Mouse (Mus musculus): ENCODE measurements around the gene Rnf8.
A peak's percentile ranks its signal among the peaks of the same experiment; 100 is the strongest.

Gene Rnf8

GRCm38 (mm10) chr17:29627285-29627684, 12.7 kb downstream of the Rnf8 start:
- no peak for DNase-seq (ENCODE audit: low spot score)

- no peak for DNase-seq (ENCODE audit: low spot score)
These were observed 14.4 kb downstream of the Rnf8 start for GRCm38 (mm10) chr17:29628946-29629345.

DNA sequence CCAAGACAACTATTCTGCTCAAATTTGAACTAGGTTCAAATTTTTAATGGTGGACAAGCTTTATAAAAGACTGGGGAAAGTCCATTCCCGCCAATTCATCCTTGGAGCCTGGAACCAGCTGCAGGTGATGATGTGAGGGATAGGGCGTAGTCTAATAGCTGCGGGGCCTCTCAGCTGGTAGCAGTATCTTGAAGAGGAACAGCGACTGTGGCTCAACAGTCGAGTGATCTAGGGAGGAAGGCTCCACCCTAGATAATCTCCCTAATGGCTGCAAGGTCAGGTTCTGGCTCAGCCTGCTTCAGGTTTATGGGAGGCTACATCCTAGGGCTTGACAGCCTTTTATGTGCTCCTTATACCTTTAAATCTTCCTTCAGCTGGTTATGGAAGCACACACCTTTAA, 15.0 kb downstream of the Rnf8 start:
- no peak for DNase-seq (ENCODE audit: low spot score)

GRCm38 (mm10) chr17:29632312-29632711, 17.7 kb downstream of the Rnf8 start:
- DNase-seq (ENCODE audit: low spot score) = no peak

- DNase-seq (ENCODE audit: low spot score) = no peak
These were observed 20.9 kb downstream of the Rnf8 start for GRCm38 (mm10) chr17:29635492-29635891.

GRCm38 (mm10) chr17:29636118-29636517, 21.5 kb downstream of the Rnf8 start:
- DNase-seq (ENCODE audit: low spot score) = peak; percentile 9

DNA sequence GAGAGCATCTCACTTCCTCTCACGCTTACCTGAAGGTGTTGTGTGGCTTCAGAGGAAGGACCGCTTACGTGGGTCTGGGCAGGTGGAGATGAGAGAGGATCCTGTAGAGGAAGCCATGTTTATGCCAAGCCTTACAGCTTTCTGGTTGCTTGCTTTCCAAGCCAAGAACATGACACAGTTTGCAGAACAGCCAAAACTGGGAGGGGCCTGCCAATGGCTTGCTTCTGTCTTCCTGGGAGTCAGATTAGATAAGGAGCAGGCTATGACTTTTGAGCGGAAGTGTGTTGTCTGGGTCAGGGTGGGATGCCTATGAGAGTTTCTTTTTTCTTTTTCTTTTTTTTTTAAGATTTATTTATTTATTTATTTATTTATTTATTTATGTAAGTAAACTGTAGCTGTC, 22.8 kb downstream of the Rnf8 start:
- DNase-seq (ENCODE audit: low spot score) = no peak

GRCm38 (mm10) chr17:29637895-29638294, 23.3 kb downstream of the Rnf8 start:
- DNase-seq (ENCODE audit: low spot score) = peak; percentile 24

DNA sequence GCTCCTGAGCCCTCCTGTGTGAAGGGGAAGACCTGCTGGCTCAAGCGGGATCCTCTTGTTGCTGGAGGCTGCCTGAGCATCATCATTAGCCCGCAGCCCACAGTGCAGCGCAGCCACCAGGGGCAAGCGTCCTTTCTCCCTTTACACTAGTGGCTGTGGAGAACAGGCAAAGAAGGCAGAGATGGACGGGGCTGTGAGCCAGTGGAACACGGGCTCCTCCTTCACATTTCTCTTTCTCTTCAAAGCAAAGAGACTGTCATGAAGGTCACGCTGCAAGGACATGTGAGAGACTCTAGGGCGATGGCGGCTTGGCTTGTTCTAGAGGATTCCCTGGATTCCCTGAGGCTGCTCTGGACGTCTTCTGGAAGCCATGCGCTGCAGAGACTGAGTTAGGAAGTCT, 26.4 kb downstream of the Rnf8 start:
- no peak for DNase-seq (ENCODE audit: low spot score)

- DNase-seq (ENCODE audit: low spot score) = no peak
These were observed 27.6 kb downstream of the Rnf8 start for GRCm38 (mm10) chr17:29642219-29642618.

DNA sequence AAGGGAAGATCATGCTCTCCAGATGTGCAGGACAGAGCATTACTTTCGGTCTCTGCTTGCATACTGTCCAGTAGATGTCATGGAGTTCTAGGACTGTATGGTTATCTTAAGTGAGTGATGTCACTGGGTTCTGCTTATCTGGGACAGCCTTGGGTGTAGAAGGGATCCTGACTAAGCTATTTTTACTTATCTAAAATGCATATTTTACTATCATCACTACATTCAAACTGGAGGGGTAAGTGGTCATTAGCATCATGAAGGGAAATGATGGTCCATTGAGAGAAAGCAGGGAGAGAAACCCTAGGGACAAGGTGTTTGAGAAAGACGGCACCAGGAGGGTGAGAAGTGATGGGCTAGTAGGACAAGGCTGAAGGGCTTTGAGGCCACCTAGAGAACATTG, 43.7 kb downstream of the Rnf8 start:
- DNase-seq (ENCODE audit: low spot score) = no peak

- DNase-seq (ENCODE audit: low spot score) = peak; percentile 97
These were observed 45.6 kb downstream of the Rnf8 start, which contains the start of gene Cmtr1 for GRCm38 (mm10) chr17:29660076-29660761. Cmtr1 (plus strand) TSS chr17:29660595.

GRCm38 (mm10) chr17:29660762-29661391, 46.3 kb downstream of the Rnf8 start:
- no peak for DNase-seq (ENCODE audit: low spot score)

DNA sequence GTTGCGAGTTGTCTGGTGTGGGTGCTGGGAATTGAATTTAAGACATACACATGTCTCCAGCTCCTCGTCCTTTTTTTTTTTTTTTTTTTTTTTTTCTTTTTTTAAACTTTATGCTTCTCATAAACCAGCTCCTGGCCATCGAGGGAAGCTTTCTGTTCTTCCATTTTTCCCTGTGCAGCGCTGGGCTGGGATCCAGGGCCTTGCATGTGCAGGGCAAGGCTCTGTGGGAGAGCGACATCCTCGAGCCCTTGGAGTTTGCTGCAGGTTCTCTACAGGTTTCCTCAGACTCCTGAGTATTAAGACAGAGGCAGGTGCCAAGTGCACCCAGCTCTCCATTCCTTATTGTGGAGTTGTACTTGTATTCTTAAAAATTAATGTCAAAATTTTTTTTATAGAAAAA, 47.6 kb downstream of the Rnf8 start:
- DNase-seq (ENCODE audit: low spot score) = no peak

DNA sequence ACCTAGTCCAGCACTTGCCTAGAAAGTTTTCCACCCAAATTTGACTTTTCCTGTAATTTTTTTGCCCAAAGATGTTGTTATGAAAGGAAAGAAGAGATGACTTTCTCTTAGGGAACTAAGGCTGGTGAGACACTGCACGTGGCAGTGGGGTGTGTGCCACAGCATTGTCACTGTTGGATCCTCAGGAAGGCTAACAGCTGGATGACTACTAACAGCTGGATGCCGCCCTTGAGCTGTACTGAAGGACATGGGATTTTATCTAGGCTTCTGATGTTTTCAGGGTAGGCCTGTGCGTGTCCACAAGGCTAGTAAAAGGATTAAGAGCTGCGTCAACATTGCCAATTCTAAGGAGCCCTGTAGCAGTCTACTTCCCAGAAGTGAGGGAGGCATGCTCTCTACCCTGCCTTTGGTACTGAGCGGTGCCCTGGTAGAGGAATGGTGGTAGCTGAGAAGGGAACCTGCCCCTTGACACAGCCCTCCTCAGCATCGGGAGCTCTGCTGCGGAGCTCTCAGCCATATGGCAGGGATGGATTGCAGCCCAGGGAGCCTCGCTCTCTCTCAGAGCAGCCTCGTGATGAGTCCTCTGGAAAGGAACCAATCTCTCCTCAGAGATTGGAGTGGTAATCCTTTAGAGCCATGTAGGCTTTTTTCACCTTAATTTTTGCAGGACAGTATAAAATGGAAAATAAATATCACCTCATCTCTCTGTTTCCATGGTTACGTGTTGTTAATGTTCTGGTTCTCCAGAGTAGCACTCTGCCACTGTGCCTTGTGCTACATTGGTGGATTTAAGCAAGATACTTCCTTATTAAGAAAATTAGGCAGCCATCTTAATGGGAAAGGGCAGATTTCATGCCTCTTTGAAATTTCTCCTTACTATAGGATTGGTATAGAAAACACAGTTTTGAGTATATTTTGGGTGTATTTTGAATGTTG, 53.7 kb downstream of the Rnf8 start:
- DNase-seq (ENCODE audit: low spot score) = no peak

- no peak for DNase-seq (ENCODE audit: low spot score)
These were observed 54.4 kb downstream of the Rnf8 start for GRCm38 (mm10) chr17:29669030-29669429.

GRCm38 (mm10) chr17:29669936-29670335, 55.3 kb downstream of the Rnf8 start:
- no peak for DNase-seq (ENCODE audit: low spot score)

DNA sequence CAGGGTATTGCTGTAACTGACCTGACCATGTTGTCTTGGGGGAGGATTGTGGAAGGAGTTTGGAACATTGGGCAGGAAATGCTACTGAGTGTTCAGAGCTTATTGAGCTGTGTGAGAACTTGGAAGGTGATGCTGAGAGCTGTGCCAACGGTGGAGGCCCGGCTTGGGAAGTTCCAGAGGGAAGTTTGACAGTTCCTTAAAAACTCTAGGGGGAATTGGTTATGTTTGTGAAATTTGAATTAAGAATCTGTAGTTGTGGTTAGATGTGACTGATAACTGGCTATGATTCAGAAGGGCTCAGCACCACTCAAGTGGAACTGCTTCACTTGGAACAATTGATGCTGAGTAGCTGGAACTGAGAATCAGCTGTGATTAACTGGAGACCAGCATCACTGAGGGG, 56.4 kb downstream of the Rnf8 start:
- no peak for DNase-seq (ENCODE audit: low spot score)

DNA sequence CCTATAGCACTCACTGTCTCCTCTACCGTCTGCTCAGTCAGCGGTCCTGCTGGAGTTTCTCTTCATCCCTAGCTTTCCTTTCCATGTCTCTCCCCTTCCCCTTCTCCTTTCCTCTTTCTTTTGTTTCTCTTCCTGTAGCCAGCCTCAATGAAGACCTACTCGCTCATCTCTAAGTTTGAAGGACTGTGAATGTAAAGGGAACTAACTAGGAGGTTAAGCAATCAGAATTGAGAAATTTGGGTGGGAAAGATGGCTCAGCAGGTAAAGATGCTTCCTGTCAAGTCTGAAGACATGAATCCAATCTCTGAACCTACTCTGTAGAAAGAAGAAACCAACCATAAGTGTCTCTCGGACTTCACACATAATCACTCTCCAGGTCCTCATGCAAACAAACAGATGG, 58.7 kb downstream of the Rnf8 start:
- DNase-seq (ENCODE audit: low spot score) = no peak

- no peak for DNase-seq (ENCODE audit: low spot score)
These were observed 63.9 kb downstream of the Rnf8 start for GRCm38 (mm10) chr17:29678526-29678925.

- no peak for DNase-seq (ENCODE audit: low spot score)
These were observed 64.6 kb downstream of the Rnf8 start for GRCm38 (mm10) chr17:29679038-29679767.

DNA sequence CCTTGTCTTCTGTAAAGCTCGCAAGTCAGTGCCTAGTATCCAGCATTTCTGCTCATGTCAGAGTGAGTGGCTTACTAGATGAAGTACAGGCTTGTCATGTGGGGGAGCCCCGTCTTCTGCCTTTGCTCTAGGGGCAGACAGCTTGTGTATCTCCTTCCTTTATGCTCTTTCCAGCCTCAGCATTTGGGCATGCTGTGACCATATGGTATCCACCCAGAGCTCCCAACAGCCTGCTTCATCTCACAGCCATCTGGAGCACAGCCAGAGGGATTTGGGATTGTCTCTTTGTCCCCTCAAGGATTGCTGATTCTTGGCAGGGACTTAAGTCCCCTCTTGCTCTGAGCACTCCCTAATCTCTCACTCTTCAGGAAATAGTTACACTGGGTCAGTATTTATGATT, 65.6 kb downstream of the Rnf8 start:
- no peak for DNase-seq (ENCODE audit: low spot score)
